Mouse (Mus musculus) heart, postnatal 0 days (tissue): ENCODE results near the gene C1qtnf7.

ENCODE experiments used
- CTCF ChIP-seq: IDR thresholded peaks from 2 replicates; pipeline ENCODE4 v1.5.1; 2016; ENCODE audit warnings: antibody characterized with exemption, control low read depth, low read depth
- EP300 ChIP-seq: IDR thresholded peaks from 2 replicates; pipeline ENCODE4 v1.6.1; 2016; ENCODE audit warnings: antibody characterized with exemption, low read depth

DNA sequence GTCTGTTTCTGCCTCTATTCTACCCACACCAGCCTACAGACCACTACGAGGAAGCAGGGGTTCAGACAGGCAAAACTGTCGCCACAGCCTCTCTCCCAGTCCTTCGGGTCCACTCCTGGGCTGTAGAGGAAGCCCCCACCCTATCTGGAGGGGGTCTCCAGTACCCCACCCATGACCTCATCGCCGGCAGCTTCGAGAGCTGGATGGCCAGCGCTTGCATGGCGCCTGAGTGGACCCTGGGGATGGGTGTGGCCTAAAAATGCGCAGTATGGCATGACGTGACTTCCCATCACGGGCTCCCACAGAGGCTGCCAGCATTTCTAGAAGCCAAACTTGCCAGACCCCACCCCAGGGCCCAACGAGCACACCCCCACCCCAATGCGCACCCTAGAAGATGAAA lies 2.0 kb downstream of the C1qtnf7 start:
- TF ChIP-seq CTCF (no peak), EP300 (no peak)
